Mouse (Mus musculus) liver, embryonic 15.5 days (tissue): ENCODE measurements around the gene Dcaf1. TPM values are rescaled to one million over a fixed set of nuclear protein-coding genes. Genes with fewer than 3 reads are reported as not detected.

Source experiments
- ATAC-seq: fragments of 200-750 bp; cut with Nextera tagmentation; 2 replicates; pipeline ENCODE4 v1.8.0; 2017; ENCODE audit warnings: moderate number of reproducible peaks, mild to moderate bottlenecking, moderate library complexity; ENCODE audit not compliant: insufficient read depth
- H3K27ac ChIP-seq: fragments of 300-500 bp; sonication (generic); replicated peaks from 2 replicates; pipeline ENCODE4 v1.5.1; 2015; ENCODE audit warnings: mild to moderate bottlenecking, inconsistent platforms
- H3K27me3 ChIP-seq: fragments of 300-500 bp; sonication (generic); 2 replicates; pipeline ENCODE4 v1.6.1; 2015; ENCODE audit warnings: mild to moderate bottlenecking, inconsistent platforms
- H3K36me3 ChIP-seq: fragments of 300-500 bp; sonication (generic); replicated peaks from 2 replicates; pipeline ENCODE4 v1.6.1; 2015; ENCODE audit warnings: moderate library complexity, mild to moderate bottlenecking, inconsistent platforms
- H3K4me1 ChIP-seq: fragments of 300-500 bp; sonication (generic); replicated peaks from 2 replicates; pipeline ENCODE4 v1.6.1; 2015; ENCODE audit warnings: inconsistent platforms
- H3K4me2 ChIP-seq: fragments of 300-500 bp; sonication (generic); 2 replicates; pipeline ENCODE4 v1.6.1; 2015; ENCODE audit warnings: moderate library complexity, mild to moderate bottlenecking, inconsistent platforms
- H3K4me3 ChIP-seq: fragments of 300-500 bp; sonication (generic); replicated peaks from 2 replicates; pipeline ENCODE4 v1.5.1; 2015; ENCODE audit warnings: mild to moderate bottlenecking, inconsistent platforms
- H3K9ac ChIP-seq: fragments of 300-500 bp; sonication (generic); 2 replicates; pipeline ENCODE4 v1.6.1; 2015; ENCODE audit warnings: moderate library complexity, mild to moderate bottlenecking, inconsistent platforms
- H3K9me3 ChIP-seq: fragments of 300-500 bp; sonication (generic); replicated peaks from 2 replicates; pipeline ENCODE4 v1.6.1; 2016; ENCODE audit warnings: inconsistent platforms
- WGBS: fragments of 180-500 bp; shearing (Covaris S2); methylation state at CpG from one replicate; pipeline ENCODE4 v1.1.7; 2015; ENCODE audit warnings: mixed read lengths; ENCODE audit not compliant: insufficient replicate concordance; 5-methylcytosine and 5-hydroxymethylcytosine counted together
- polyA plus RNA-seq: library from polyadenylated mRNA; unstranded; fragments of >200 nt; fragmentation: Nextera tagmentation; extraction: Ambion mirVana; gene quantifications from 2 replicates; pipeline ENCODE4 v1.2.1, GENCODE M21; 2015

Gene Dcaf1
- polyA plus RNA-seq, 1 experiment from 2014 or later, result 10.9 TPM

GRCm38 (mm10) chr9:106806503-106806902 lies 15.2 kb upstream of the Dcaf1 start:
- H3K4me1 ChIP-seq, result no peaks in the 10 kb centered on the region
- H3K4me3 ChIP-seq, result no peak overlapping the region
- H3K9me3 ChIP-seq, result no peaks in the 10 kb centered on the region; the same call in 1 of the 2 replicates
- H3K27me3 ChIP-seq, result no peaks in the 10 kb centered on the region
- no peak for ATAC-seq
- 68% methylated on average over 4 of the region's 4 CpGs for WGBS
- H3K4me2 ChIP-seq, result no peak overlapping the region
- no peak overlapping the region for H3K9ac ChIP-seq
- no peak overlapping the region for H3K27ac ChIP-seq
- H3K36me3 ChIP-seq, result no peaks in the 10 kb centered on the region

GRCm38 (mm10) chr9:106818191-106818590 lies 3.5 kb upstream of the Dcaf1 start:
- Histone ChIP-seq H3K4me2 (no peak overlapping the region), H3K27me3 (no peaks in the 10 kb centered on the region), H3K36me3 (no peaks in the 10 kb centered on the region), H3K27ac (no peak overlapping the region), H3K9me3 (no peaks in the 10 kb centered on the region), H3K9ac (no peak overlapping the region), H3K4me1 (peaks cover 8% of the 10 kb centered on the region), H3K4me3 (no peak overlapping the region)
- 56% methylated on average over 6 of the region's 6 CpGs for WGBS
- ATAC-seq, result no peak

GRCm38 (mm10) chr9:106819201-106819600 lies 2.5 kb upstream of the Dcaf1 start:
- Histone ChIP-seq H3K9ac (no peak overlapping the region), H3K27me3 (no peaks in the 10 kb centered on the region), H3K9me3 (no peaks in the 10 kb centered on the region), H3K4me1 (peaks cover 12% of the 10 kb centered on the region), H3K4me3 (no peak overlapping the region), H3K4me2 (no peak overlapping the region), H3K27ac (no peak overlapping the region), H3K36me3 (no peaks in the 10 kb centered on the region)
- WGBS, result 85% methylated on average over 1 of the region's 1 CpGs
- ATAC-seq, result no peak

GRCm38 (mm10) chr9:106821050-106821617 lies 540 bp upstream of the Dcaf1 start:
- Histone ChIP-seq H3K4me1 (peaks cover 18% of the 10 kb centered on the region), H3K9me3 (no peaks in the 10 kb centered on the region), H3K4me3 (peak overlapping the region; percentile 100), H3K27ac (peak overlapping the region; percentile 74), H3K36me3 (no peaks in the 10 kb centered on the region), H3K4me2 (peak overlapping the region; percentile 67), H3K9ac (peak overlapping the region; percentile 58), H3K27me3 (no peaks in the 10 kb centered on the region)
- WGBS, result 22% methylated on average over 15 of the region's 15 CpGs
- ATAC-seq, result no peak

- Histone ChIP-seq H3K4me3 (peak overlapping the region; percentile 100), H3K36me3 (no peaks in the 10 kb centered on the region), H3K9me3 (no peaks in the 10 kb centered on the region), H3K4me2 (peak overlapping the region; percentile 80), H3K27ac (peak overlapping the region; percentile 94), H3K4me1 (peaks cover 29% of the 10 kb centered on the region), H3K27me3 (no peaks in the 10 kb centered on the region), H3K9ac (peak overlapping the region; percentile 92)
- WGBS, result under 1% methylated on average over 32 of the region's 32 CpGs
- ATAC-seq, result peak; percentile 81
These were observed 869 bp downstream of the Dcaf1 start for GRCm38 (mm10) chr9:106822381-106823104.

- Histone ChIP-seq H3K4me3 (no peak overlapping the region), H3K36me3 (peaks cover 83% of the 10 kb centered on the region), H3K9me3 (no peaks in the 10 kb centered on the region), H3K27ac (no peak overlapping the region), H3K27me3 (no peaks in the 10 kb centered on the region), H3K9ac (no peak overlapping the region), H3K4me2 (no peak overlapping the region), H3K4me1 (no peaks in the 10 kb centered on the region)
- 86% methylated on average over 1 of the region's 1 CpGs for WGBS
- no peak for ATAC-seq
These were observed 18.9 kb downstream of the Dcaf1 start for GRCm38 (mm10) chr9:106840569-106840968.

GRCm38 (mm10) chr9:106842800-106843199 lies 21.1 kb downstream of the Dcaf1 start:
- Histone ChIP-seq H3K27ac (no peak overlapping the region), H3K27me3 (no peaks in the 10 kb centered on the region), H3K4me1 (no peaks in the 10 kb centered on the region), H3K4me2 (no peak overlapping the region), H3K4me3 (no peak overlapping the region), H3K9me3 (no peaks in the 10 kb centered on the region), H3K9ac (no peak overlapping the region), H3K36me3 (peaks cover 80% of the 10 kb centered on the region)
- no peak for ATAC-seq
- 79% methylated on average over 6 of the region's 6 CpGs for WGBS

GRCm38 (mm10) chr9:106856664-106857063 lies 35.0 kb downstream of the Dcaf1 start:
- peaks cover 86% of the 10 kb centered on the region for H3K36me3 ChIP-seq
- H3K9ac ChIP-seq, result no peak overlapping the region
- no peaks in the 10 kb centered on the region for H3K9me3 ChIP-seq
- H3K27me3 ChIP-seq, result no peaks in the 10 kb centered on the region
- WGBS, result 69% methylated on average over 3 of the region's 3 CpGs
- no peak overlapping the region for H3K4me2 ChIP-seq
- H3K4me1 ChIP-seq, result no peaks in the 10 kb centered on the region
- no peak for ATAC-seq
- no peak overlapping the region for H3K4me3 ChIP-seq
- no peak overlapping the region for H3K27ac ChIP-seq

GRCm38 (mm10) chr9:106858036-106858435 lies 36.4 kb downstream of the Dcaf1 start:
- Histone ChIP-seq H3K9me3 (no peaks in the 10 kb centered on the region), H3K4me2 (no peak overlapping the region), H3K4me3 (no peak overlapping the region), H3K9ac (no peak overlapping the region), H3K27ac (no peak overlapping the region), H3K4me1 (no peaks in the 10 kb centered on the region), H3K36me3 (peaks cover 85% of the 10 kb centered on the region), H3K27me3 (no peaks in the 10 kb centered on the region)
- WGBS, result 48% methylated on average over 11 of the region's 11 CpGs
- no peak for ATAC-seq

GRCm38 (mm10) chr9:106874216-106874615 lies 52.5 kb downstream of the Dcaf1 start:
- H3K9ac ChIP-seq, result no peak overlapping the region
- H3K27ac ChIP-seq, result no peak overlapping the region
- peaks cover 83% of the 10 kb centered on the region for H3K36me3 ChIP-seq
- no peaks in the 10 kb centered on the region for H3K27me3 ChIP-seq
- H3K4me2 ChIP-seq, result no peak overlapping the region
- H3K9me3 ChIP-seq, result no peaks in the 10 kb centered on the region
- H3K4me3 ChIP-seq, result no peak overlapping the region
- no peaks in the 10 kb centered on the region for H3K4me1 ChIP-seq
- WGBS, result 74% methylated on average over 5 of the region's 5 CpGs
- ATAC-seq, result no peak

- no peak for ATAC-seq
These were observed 55.0 kb downstream of the Dcaf1 start for GRCm38 (mm10) chr9:106876666-106877065.

More at GRCm38 (mm10) chr9:106876666-106877065, 55.0 kb downstream of the Dcaf1 start:
- H3K27ac ChIP-seq, result no peak overlapping the region
- H3K36me3 ChIP-seq, result peaks cover 90% of the 10 kb centered on the region
- H3K9me3 ChIP-seq, result no peaks in the 10 kb centered on the region
- H3K4me3 ChIP-seq, result no peak overlapping the region
- H3K27me3 ChIP-seq, result no peaks in the 10 kb centered on the region
- H3K4me2 ChIP-seq, result no peak overlapping the region
- H3K4me1 ChIP-seq, result peaks cover 3% of the 10 kb centered on the region; the same call in 1 of the 2 replicates
- WGBS, result 83% methylated on average over 3 of the region's 3 CpGs
- no peak overlapping the region for H3K9ac ChIP-seq
